Mouse (Mus musculus) heart, adult 9 months (tissue): ENCODE measurements at regions not wholly inside any gene's neighbourhood (a gene's known extent, or its start where the extent isn't known, plus 50 kb on each side); places are given as distances from the start of the nearest gene placed in this dataset.
A peak's percentile ranks its signal among the peaks of the same experiment; 100 is the strongest.

Experiments used
- DNase-seq, 2 experiments: peaks; one replicate each; pipeline ENCODE4 v3.0.0; 2022; ENCODE audit warnings: low spot score in 2 of 2

DNA sequence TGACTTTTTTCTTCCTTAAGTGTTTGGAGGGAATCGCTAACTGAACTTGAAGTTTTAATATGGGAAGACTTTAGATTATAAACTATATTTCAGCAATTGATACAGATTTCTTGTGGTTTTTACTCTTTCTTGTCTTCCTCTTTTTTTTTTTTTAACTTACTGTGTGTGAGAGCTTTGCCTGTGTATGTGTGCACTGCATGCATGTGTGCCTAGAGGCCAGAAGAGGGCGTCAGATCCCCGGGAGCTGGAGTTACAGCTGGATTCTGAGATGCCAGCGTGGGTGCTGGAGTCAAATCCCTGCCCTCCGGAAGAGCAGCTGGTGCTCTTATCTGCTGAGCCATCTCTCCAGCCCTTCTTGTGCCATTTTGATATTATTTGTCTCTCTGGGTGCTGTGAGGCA is 129.6 kb downstream of the Trim33 start:
- DNase-seq: no peak

DNA sequence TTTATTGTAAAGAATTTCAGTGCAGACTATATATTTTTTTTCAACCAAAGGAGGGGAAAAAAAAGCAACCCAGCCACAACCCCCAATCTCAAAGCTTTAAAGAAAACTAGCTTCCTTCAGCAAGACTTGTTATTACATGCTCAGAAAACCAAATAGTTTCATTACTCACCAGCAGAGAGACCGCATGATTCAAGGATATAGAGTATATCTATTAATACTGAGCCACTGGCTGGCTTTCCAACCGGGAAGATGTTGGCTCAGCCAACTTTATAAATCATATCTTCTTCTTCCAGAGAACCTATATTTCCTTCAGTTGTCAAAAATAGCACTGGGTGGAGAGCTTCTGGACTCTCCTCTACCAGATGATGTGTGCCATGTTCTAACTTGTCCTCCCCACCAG is 133.2 kb downstream of the Trim33 start:
- no peak for DNase-seq

- DNase-seq: no peak
Measured at GRCm38 (mm10) chr3:103415051-103415695, 136.1 kb downstream of the Trim33 start.

GRCm38 (mm10) chr3:103416296-103416695 is 137.2 kb downstream of the Trim33 start:
- DNase-seq: no peak

DNA sequence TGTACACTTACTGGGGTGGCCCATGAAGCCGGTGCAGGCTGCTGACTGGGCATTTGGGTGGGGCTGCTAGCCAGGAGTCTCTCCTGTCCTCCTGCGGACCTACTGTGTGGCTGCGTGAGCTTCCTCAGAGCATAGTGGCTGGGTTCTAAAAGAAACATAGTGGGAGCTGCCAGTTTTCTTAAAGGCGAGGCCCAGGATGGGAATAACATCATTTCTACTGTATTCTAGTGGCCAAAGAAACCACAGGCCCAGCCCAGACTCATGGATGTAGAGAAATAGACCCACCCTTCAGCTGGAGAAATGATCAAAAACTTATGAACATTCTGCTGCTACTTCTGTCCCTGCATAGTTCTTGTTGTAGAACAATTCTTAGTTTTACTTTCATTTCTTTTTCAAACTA is 138.7 kb downstream of the Trim33 start:
- peak in 1 of 2 experiments; percentile 25 for DNase-seq

DNA sequence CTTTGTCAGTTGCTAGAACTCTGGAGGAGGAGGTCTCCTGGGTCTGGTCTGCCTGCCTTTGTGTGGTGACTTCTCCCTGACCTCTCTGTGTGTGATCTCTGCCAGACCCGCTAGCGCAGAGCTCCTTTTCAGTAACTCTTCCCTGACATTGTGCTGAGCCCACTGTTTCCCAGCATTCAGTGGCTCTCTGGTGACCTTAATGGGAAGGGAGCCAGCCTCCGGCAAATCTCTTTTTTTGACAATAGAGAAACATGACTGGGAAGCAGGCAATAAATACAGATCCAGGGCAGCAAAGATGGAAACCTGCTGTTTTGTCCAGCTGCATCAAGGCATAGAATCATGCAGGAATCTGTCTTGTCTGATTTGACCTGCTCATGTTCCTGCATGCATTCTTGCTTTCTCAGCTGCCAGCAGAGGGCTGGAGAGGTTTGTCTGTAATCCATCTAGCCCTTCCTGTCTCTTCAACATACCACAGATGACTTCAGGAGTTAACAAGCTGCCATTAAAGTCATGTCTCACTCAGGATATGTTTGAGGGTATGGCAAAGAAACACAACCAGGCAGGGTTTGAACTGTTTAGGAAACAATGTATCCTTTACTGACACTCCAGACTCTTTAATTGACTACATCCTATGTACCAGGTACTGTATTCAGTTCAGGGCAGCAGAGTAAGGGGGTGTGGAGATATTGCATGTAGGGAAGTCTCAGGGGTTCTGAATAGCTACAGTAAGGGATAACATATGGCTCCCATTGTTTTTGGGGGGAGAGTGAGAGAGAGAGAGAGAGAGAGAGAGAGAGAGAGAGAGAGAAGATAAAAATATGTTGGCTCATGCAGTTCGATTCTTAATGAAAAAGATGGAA is 140.9 kb downstream of the Trim33 start:
- peak; percentile 56 to 67 for DNase-seq

DNA sequence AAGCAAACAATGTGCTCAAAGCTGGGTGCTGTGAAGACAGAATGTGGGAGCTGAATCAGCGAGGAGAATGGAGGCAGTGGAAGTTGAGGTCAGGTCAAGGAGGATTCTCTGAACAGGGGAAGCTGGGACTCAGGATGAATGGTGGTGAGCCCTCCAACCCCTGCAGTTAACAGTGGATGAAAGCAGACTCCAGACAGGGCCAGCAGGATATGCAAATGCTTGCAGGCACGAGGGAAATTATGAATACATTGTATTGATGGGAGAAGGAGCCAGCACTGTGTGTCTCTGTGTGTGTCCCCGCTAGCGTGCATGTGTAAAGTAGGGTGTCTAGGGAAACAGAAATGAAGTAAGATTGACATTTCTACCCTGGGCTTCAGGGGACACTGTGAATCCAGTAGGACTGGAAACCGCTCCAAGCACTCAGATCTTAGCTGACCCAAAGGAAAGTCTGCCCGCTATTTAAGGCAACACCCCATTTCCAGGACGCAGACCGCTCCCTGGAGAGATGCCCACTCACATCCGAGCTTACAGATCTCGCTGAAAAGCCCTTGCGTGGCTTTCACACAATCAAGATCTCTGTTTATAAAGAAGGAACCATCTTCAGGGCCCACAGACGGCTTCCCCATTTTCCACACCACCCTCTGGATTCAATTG is 141.7 kb downstream of the Trim33 start:
- peak; percentile 24 to 40 for DNase-seq

GRCm38 (mm10) chr3:103421275-103421621 is 142.2 kb downstream of the Trim33 start:
- no peak for DNase-seq

DNA sequence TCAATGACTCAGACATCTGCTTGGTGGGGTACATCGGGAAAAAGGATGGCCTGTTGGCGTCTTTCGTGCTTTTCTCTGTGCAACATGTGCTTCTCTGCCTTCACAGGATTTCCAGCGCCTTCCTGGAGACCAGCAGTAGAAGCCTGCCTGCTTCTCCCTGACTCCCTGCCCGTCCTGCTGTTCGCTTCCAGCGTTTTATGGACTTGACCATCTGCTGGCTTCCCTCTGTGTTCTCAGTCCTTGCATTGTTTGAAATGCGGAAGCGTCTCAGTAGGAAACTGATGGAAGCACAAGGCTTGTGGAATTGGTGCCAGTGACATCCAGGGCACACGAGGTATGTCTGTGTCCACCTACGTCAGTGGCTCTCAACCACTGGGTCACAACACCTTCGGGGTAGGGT is 143.7 kb downstream of the Trim33 start:
- no peak for DNase-seq

- DNase-seq: no peak
Measured at GRCm38 (mm10) chr3:103423290-103423689, 144.2 kb downstream of the Trim33 start.

GRCm38 (mm10) chr3:103425812-103426430 is 146.8 kb downstream of the Trim33 start:
- DNase-seq: no peak

DNA sequence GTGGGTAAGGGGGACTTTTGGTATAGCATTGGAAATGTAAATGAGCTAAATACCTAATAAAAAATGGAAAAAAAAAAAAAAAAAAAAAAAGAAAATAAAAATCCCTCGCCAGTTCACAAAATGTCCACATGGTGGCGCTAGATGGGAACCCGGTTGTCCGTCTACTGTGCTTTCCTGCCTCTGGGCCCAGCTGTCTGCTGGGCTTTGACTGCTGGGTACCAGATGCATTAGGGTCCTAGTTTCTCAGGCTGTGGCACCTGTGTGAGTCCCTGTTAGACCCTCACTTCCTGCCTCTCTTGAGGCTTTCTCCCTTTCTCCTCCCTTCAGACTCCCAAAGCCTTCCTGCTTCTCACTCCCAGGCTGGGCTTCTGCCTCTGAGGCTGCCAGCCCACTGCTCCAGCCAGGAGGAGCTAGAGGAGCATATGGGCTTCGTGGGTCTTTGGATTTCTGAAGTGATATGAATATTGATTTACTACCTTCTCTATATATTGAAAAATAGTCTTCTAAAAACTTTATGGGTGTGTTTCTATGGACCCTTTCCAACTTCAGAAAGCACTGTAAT is 145.7 kb upstream of the Syt6 start:
- DNase-seq: no peak

DNA sequence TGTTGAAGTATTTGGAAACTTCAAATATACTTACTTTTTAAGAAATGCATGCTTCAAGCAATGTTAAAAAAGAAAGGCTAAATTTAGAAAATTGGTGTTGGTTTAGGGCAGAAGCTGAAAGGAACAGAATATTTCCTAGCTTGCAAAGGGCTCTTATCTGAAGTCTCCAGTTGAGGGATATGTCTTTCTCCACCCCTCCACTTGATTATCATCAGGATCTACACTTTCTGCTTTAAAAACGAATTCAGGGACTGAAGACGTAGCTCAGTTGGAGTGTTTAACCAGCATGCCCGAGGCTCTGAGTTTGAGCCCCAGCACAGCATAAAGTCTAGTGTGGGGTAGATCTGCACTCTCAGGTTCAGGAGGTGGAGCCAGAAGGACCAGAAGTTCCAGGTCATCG is 144.9 kb upstream of the Syt6 start:
- no peak for DNase-seq

DNA sequence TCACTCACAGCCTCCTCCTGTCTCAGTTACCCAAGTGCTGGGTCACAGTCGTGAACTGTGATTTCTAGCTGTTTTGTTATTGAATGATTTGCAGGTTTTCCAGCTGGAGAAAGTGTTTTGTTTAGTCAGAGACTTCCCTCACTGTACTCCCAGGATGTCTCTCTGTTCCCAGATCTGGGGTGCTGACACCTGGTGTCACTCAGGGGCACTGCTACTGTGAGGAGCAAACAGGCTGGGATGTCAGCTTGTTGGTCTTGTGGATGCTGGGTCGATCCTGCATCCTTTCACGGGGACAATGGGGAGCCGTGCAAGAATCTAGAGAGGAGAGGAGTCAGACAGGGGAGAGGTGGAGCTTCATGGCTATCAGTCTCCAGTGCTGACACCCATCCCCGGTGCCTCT is 142.8 kb upstream of the Syt6 start:
- no peak for DNase-seq

DNA sequence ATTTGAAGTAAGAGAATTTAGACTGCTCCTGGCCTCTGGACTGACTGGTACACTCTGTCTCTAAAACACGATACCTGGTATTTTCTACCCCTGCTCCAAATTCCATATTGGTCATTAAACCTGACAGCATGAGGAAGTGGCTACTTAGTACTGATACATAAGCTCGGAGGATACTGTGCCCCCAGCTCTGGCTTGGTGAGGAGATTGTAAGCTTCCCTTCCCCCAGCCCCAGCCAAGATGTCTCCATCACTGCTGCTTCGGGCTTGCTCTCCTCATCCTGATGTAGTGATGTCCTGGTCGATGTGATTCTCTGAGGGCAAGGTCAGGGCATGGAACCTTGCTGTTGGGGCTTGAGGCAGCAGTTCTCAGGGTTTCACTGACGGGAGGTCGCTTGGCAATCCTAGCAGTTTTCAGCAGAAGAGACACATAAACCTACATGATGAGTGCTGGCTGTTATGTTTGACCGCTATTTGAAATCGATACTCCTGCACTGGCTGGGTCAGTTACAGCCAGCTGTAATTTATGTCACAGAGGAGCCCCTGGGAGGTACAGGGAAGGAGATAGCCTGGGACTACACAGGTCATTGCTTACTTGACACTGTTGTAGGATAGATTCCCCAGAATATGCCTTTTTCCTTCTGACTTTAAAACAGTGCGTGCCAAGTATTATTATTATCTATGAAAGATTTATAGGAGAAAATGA is 138.0 kb upstream of the Syt6 start:
- no peak for DNase-seq

GRCm38 (mm10) chr3:103438791-103439354 is 136.2 kb upstream of the Syt6 start:
- peak; percentile 30 to 40 for DNase-seq

GRCm38 (mm10) chr3:103443247-103443646 is 131.8 kb upstream of the Syt6 start:
- DNase-seq: no peak

GRCm38 (mm10) chr3:103445852-103446251 is 129.2 kb upstream of the Syt6 start:
- no peak for DNase-seq

DNA sequence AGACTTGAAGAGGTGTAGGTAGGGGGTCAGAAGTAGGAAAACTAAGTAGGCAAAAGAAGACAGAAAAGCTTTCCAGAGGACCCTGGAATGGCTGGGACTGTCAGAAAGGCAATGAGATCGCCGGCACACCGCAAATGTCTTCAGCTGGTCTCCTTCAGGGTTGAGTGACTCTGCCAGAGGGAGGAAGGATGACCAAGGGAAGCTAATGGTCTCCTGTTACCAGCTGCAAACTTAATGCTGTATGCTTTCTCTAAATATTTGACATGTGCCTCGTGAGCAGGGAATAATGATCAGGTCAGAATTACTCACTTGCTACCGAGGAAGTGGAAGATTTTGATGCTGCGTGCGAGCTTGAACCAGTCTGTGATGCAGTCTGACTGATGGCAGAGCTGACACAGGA is 125.2 kb upstream of the Syt6 start:
- DNase-seq: no peak

DNA sequence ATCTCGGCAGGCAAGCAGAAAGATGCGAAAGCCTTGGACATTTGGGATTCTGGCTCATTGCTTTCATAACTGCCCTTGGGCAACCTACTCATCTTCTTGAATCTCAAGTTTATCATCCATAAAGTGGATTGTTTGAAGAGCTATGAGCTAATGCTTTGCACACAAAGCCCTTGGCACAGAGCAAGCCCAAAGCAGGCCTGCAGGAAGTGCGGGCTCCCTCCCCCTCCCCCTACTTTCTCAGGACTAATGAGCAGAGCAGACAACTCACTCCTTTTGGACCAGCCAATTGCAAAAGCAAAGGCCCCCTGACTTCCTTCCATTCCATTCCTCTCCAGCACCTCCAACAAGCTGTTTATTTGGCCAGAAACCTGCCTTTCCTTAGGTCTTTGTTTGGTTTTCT is 123.1 kb upstream of the Syt6 start:
- DNase-seq: peak; percentile 8 to 36

DNA sequence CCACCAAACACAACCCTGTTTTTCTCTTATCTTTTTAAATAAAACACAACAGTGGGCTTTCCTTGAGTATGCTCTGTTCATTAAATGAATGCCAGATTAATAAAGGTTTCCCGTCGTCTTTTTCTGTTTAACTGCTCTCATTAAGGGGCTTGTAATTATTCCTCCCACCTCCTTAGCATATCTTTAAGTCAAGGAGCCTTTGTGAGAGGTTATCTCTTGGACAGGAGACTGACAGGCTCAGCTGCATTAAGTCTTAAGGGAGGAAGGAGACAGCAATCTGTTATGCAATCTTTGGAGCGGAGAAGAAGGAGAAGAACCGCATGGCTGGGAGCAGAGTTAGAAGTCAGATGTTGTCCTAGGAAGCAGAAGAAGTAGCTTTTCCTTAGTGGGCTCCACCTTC is 111.3 kb upstream of the Syt6 start:
- no peak for DNase-seq
